Mouse (Mus musculus): ENCODE data around the gene Nxnl1.
A peak's percentile ranks its signal among the peaks of the same experiment; 100 is the strongest.
"Not testable (repeated sequence)": the region's sequence is repeated elsewhere in the genome, so short reads cannot be mapped to it uniquely, and the experiment has no call there.

The Nxnl1 gene

DNA sequence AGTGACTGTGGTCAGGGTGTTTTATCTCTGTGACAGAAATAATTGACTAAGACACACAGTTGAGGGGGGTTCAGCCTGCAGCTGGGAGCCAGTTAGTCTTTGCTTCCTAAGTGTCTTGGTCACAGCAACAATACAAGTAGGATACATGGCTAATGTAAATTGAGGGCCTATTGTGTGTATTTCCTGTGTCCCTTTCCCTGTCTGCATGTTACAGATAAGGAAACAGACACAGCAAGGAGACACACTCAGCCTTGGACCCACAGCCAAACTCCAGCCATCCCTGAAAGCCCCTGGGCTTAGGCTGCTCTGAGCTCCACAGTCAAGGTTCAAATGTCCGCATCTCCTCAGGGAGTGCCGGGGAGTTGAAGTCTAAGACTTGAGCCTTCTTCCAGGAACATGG is 11.8 kb downstream of the Nxnl1 start:
- no peak for DNase-seq (ENCODE audit: low read depth)

DNA sequence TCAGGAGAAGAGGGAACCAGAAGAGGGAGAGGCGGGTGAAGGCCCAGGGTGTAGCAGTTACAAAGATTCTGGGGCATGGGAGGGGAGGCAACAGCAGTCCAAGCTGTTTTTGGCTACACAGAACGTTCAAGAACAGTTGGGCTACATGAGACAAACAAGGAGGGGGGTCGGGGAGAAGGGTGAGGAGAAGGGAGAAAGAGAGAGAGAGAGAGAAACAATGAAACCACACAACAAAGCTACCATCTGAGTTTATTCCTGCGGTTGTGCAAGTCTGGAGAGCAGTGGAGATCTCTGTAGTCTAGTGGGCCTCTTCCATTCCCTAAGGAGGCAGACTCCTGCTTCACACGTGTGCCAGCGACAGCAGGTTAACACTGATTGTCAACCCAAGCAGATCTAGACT is 12.4 kb downstream of the Nxnl1 start:
- DNase-seq (ENCODE audit: low read depth), result no peak

DNA sequence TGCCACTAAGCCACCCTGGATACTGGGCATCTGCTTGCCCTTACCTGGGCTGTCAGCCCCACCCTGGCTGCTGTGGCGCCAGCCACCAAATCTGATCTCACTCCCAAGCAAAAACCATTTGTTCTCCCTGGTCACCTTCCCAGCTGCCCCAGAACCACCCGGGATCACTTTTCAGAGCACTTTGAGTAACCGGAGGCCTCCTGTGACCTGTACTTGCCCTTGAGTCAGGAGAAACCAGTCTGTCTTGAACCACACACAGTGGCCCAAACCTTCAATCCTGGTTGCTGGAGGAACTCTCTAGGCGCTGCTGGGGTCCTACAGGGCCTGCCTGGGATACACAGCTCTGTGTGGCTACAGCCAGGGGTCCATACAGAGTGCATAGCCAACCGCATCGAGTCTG is 13.6 kb downstream of the Nxnl1 start:
- DNase-seq (ENCODE audit: low read depth), result no peak

DNA sequence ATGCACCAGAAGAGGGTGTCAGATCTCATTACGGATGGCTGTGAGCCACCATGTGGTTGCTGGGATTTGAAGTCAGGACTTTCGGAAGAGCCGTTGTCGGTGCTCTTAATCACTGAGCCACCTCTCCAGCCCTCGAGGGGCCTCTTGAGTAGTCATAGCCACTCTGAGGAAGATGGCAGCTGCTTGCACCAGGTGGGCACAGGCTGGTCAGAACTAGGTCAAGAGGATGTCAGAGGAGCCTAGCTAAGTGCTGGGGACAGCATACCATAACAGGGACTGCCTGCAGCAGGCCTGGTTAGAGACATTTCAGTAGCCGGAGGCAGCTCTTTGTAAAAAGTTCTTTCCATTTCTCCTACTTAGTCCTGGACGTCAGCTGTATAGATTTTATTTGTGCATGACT is 15.6 kb downstream of the Nxnl1 start:
- DNase-seq (ENCODE audit: low read depth), result no peak

DNA sequence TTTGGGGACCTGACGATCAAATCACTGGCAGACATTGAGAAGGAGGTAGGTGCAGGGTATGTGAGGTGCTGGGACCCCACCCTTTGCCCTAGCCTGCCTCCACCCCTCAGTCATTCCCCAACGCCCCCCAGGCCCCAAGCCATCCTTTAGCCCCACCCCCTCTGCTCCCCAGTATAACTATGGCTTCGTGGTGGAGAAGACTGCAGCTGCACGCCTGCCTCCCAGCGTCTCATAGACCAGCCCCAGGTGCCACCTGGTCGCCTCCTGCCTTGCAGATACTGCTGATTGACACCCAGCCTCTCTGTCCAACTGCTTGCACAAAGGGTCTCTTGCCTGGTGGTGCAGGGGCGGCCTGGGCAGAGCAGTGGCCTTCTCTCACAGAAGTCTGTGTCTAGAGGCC is 18.8 kb downstream of the Nxnl1 start:
- no peak for DNase-seq (ENCODE audit: low read depth)

DNA sequence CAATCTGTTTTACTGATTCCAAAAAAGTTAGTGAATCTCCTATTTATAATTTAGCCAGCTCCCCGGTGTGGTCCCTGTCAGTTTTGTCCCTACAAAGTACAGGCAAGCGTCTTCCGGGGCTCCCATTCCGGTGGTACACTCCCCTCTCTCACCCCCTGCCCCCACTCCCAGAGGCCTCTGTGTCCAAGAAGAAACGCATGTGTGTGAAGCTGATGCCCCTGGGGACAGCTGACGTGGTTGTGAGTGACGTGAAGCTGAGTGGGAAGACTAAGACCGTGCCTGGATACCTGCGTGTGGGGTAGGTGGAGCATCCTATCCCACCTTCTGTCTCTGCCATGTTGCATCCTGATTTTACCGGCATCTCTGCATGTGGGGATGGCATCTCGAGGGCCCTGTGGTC is 21.3 kb downstream of the Nxnl1 start:
- no peak for DNase-seq (ENCODE audit: low read depth)

DNA sequence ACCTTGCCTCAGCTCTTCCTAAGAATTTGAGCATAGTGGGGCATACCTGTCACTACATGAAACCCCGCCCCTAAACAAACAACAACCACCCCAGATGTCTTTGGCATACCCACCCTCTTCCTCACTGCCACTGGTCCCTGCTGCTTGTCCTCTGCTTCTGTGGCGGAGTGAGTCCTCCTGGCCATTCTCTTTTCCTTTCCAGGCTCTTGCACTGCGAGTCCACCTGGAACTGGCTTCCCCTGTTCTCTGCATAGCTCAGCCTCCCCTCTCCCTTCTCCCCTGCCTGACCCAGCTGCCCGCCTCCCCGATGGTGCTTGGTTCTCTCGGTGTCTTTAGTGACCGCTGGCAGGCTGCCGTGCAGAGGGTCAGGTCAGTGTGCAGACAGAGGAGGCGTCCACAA is 22.6 kb downstream of the Nxnl1 start:
- DNase-seq (ENCODE audit: low read depth), result no peak

DNA sequence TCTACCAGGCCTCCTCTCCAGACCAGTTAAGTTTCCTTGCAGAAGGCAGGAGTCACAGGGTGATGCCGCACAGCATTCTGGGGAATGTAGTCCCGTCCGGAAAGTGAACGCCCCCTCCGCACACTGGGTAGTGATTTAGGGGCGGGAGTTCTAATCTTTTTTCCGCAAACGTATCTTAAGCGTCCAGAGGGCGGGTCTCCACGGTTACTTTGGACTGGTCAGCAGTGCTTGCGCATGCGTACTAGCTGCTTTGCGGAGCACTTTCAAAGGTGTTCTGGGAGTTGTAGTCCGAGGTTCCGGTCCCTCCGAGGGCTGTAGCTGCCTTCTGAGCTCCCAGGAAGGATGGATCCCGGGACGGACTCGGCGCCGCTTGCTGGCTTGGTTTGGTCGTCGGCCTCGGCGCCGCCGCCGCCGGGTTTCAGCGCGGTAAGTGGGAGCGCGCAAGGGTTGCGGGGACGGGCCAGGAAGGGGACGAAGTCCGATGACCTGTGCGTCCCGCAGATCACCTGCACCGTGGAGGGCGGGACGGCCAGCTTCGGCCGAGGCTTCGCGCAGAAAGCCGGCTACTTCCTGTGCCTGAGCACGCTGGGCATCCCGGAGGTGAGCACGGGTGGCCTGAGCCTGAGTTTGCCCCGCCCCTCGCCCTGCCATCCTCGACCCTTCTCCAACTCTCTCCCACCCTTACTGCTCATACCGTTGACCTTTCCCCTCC is 23.6 kb downstream of the Nxnl1 start, which contains the start of gene Mvb12a:
Gene Mvb12a (plus strand): TSS at position 291 of the 712 bp plus-strand sequence.
- DNase-seq (ENCODE audit: low read depth), result peak; percentile 99

DNA sequence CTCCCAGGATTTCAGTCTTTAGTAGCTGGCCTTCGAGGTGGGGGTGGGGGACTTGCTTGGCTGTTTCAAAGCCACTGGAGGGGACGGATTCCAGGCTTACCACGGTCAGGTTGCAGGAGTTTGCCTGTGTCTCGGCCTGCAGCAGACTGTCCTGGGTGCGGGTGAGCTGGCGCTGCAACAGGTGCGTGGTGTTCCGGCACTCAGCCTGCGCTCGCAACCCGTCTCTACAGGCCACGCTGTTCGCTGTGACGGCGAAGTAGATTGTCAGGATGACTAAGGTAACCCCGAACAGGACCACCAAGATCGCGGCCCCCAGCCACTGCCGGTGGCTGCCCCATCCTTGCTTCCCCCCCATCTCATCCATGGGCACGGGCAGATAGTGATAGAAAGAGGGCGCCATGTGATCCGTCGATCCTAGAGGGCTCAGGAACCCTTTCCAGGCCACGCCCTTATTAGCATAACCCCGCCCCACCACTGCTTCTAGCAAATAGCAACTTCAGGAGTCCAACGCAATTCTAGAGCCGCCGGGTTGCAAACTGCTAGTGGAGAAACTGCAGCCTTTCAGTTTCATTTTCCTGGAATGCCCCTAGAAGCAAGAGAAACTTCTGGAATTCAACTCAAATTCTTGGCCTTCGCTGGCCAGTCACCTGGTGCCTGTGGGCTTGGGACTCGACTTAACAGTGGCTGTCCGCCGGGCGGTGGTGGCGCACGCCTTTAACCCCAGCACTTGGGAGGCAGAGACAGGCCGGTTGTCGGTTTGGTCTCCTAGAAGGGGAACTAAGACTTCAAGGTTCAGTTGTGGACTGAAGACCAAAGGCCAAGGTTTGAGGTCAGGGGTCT is 29.2 kb downstream of the Nxnl1 start, which contains the start of gene Bst2:
Gene Bst2 (minus strand): TSS at position 429 of the 840 bp plus-strand sequence.
- peak; percentile 74 for DNase-seq (ENCODE audit: low read depth)

DNA sequence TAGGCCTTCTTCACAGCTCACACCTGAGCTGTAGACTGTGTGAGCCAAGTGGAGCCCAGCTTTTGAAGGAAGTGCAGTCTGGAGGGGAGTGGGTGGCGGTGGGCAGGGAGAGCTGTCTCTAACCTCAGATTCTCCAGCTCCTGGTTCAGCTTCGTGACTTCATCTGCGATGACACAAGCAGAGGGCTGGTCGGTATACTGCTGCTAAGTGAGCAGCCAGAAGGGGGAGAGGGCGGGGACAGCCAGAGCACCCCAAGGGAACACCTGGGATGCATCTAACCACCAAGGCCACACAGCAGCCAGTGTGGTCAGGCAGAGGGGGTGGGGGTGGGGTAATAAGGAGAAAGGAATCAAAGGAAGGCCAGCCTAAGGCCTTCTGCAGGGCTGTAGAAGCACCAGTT is 30.7 kb downstream of the Nxnl1 start:
- DNase-seq (ENCODE audit: low read depth), result no peak

DNA sequence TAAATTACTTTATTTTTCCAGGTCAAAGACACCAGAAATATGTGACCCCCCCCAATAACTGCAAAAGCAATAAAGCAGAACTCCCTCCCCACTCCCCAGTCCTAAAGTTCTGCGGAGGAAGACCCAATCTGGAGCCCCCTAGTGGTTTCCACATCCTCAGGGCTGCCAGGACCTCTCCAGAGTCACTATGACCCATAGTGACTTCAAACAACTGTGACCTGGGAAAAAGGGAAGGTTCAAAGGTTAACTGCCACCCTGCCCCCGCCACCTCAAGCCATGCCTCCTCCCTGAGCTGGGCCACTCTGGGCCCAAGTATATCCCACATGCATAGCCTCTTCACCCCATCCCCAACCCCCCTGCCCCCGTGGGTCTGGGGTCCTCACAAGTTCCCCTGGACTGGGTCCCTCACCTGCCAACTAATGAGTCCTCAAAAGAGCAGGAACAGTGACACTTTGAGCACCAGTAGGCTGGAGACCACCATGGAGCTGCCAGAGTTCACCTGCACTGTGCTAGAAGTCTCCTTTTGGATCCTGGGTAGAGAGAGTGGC is 32.1 kb downstream of the Nxnl1 start:
- no peak for DNase-seq (ENCODE audit: low read depth)

DNA sequence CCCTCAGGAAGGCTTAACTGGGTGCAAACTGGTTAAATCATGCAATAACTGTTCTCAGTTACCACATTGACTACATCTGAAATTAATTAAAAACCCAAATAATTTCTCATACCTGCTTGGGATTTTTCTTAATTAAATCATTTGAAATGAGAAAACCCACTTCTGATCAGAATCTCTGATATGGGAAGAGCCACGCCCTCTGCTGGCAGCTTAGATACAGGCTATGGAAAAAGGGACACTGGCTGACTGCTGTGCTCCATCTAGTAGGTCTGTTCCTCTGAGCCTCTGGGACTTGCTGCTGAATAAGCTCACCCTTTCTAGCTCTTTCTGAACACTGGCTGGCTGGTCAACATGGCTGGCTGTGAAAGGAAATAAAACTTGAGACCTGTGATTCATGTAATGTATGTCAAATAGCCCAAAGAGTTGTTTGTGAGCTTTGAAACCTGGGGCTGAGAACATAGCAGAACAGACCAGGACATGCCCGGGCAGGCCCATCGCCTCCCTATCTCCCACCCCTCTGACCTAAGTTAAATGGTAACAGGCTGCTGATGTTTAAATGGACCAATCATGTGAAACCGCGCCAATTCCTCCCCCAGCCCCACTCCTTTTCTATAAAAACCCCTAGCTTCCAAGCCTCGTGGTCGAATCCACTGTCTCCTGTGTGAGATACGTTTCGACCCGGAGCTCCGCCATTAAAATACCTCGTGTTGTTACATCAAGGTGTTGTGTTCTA is 35.5 kb downstream of the Nxnl1 start:
- not testable (repeated sequence) for DNase-seq (ENCODE audit: low read depth)

DNA sequence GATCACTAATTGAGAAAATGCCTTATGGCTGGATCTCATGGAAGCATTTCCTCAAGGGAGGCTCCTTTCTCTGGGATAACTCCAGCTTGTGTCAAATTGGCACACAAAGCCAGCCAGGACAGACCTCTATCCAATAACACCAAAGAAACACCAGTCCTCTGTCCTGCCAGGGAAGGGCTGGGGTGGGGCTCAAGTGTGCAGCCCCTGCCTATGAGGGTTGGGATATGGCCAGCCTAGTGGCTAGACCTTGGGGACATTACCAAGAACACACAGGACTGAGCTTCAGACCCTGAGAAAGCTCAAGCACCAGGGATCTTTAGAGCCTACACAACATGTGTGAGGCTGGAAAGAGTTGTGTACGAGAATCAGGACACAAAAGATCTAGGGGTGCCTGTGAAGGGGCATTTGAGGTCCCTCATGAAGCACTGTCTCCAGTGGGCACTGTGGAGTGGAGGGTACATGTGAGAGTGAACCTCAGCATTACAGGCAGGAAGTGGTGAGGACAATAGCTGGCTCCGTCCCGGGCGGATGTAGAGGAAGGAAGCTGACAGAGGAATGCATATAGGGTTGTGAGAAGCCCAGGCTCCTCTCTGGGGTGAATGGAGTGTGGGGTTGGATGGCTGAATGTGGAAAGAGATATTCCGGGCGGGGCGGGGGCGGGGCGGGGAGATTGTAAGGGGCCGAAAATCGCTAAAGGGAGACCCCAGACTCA is 37.9 kb downstream of the Nxnl1 start:
- DNase-seq (ENCODE audit: low read depth), result no peak

DNA sequence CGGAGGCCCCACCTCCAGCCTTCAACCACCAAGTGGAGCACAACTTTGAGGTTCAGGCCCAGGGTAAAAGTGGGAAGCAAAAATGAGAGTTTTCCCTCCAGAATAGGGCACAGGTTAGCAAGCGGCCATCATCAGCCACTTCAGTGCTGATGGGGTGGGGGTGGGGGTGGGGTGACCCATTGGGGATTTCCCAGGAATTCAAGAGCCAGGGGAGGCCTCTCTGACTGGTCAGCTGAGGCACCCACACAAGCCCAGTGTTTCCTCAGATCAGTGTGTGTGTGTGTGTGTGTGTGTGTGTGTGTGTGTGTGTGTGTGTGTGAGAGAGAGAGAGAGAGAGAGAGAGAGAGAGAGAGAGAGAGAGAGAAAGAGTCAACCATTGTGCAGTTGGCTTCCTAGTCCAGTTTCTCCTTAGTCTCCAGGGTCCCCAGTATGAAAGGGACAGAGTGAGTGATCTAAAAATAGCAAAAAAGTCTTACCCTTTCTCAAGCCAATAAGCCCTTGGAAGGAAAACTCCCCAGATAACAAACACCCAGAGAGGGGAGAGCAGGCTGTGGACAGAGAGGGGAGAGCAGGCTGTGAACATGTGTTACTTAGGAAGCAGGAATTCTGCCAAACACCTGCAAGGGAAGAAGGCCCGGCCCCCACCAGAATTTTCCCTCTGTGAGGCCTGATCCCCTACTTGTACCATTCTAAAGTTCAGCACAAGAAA is 39.1 kb downstream of the Nxnl1 start:
- DNase-seq (ENCODE audit: low read depth), result no peak

DNA sequence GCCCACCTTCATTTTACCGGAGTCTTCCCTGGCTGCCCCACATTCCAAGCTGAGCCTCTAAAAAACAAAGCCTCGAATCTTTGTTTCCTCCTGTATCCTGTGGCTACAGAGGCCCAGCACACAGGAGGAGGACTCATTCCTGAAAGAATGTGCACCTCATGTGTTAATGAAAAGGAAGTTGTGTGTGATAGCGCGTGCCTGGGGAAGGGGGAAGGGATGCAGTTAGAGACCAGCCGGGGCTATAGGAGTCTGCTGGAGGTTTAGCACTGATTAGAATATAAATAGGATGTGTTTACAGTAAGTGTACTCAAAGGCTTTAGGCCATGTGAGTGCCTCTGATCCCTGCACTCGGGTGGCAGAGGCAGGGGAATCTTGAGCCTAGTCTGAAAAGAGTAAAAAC is 40.1 kb downstream of the Nxnl1 start:
- no peak for DNase-seq (ENCODE audit: low read depth)

DNA sequence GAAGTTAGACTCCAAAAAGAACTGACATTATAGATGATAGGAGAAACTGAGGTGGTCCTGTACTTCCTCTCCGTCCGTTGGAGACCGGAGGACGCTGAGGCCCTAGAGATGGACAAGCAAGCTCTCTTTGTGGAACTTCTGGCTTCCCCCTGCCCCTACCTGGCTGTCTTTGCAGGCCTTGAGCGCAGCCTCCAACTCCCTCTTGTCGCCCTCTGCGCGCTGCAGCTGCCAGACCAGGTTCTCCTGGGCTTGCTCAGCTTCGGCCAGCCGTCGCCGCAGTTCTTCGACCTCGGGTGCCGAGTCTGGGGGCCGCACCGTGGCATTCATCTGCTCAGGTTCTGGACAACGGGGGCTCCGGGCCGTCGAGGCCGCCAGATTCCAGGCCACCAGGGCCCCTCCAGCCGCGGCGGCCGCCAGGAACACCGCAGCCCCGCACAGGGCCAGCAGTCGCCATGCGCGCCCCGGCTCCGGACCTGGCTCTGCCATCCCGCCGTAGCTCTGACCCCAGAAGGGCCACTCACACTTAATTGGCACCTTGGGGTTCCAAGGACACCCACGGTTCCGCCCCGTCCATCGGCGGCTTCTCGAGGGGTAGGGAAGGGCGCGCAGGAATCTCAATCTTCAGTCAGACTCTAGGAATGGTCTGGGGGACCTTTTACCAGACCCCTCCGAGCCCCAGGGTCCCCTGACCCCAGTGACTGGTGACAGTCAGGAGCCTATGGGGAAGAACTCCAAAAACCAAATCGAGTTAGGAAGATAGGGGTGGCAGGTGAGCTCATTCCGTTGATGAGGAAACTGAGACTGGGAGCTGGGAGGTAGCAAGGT is 41.0 kb downstream of the Nxnl1 start, which contains the start of gene Ccdc194:
Gene Ccdc194 (minus strand): TSS at position 486 of the 825 bp plus-strand sequence.
- DNase-seq (ENCODE audit: low read depth), result no peak

DNA sequence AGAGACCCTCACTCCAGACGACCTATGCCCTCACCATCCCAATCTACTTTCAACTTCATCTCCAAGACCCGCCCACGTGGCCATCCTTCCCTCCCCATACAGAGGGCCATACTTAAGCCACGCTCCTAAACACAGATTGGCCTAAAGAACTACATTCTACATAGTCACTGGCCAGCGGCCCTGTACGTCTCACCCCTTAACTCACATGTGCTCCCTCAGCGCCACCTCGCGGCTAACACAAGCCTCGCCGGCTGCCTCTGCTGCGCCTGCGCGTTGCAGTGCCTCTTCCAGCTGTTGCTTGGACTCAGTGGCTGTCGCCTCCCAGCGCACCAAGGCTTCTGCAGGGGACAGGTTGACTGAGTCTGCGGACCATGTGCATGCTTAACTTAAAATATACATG is 44.8 kb downstream of the Nxnl1 start:
- DNase-seq (ENCODE audit: low read depth), result peak; percentile 93

DNA sequence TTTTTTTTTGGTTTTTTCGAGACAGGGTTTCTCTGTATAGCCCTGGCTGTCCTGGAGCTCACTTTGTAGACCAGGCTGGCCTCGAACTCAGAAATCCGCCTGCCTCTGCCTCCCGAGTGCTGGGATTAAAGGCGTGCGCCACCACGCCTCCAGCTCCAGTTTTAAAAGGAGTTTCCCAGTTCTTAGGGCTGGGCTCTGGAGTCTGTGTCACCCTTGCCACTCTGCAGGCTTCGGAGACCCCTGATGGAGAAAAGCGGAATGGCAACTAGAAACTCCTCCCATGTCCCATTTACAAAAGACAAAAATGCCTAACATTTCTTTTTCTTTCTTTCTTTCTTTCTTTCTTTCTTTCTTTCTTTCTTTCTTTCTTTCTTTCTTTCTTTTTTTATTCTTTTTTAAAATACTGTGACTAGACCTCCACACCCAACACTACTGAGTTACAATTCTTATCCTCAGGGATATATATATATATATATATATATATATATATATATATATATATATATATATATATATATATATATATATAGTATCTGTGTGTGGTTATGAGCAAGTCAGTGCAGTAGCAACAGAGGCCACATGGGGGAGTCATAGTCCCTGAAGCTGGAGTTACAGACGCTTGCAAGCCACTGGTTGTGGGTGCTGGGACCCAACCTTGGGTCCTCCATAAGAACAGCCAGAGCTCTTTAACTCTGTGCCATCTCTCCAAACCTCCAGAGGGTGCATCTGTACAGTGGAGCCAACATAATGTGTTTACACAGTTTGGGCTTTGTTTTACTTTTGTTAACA is 47.2 kb downstream of the Nxnl1 start:
- DNase-seq (ENCODE audit: low read depth), result not testable (repeated sequence)

DNA sequence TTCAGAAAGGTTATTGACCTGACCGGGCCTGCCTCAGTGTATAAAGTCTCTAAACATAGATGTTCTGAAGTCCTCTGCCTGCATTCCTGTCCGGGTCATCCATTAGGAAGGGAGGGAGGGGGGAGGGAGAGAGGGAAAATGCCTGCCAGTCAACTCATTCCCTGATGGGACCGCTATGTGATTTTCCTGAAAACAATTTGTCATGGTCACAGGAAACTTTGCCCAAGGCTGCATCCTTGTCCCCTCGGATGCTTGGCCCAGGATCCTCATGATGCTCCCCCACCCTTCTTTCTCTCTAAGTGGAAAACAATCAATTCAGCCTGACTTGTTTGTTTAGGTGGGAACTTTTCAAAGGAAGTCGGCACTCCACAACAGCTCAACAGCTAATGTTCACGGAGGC is 49.6 kb downstream of the Nxnl1 start:
- DNase-seq (ENCODE audit: low read depth), result no peak
